Mouse (Mus musculus) ES-Bruce4 (cell line): ENCODE measurements around the gene Pam. TPM values are rescaled to one million over a fixed set of nuclear protein-coding genes. Genes with fewer than 3 reads are reported as not detected.

Experiments used
- H3K27ac ChIP-seq: 2 replicates; pipeline ENCODE4 v1.5.1; 2012; ENCODE audit warnings: low read length, inconsistent platforms; ENCODE audit not compliant: insufficient read depth
- H3K27me3 ChIP-seq: 2 replicates; pipeline ENCODE4 v1.6.1; 2012; ENCODE audit warnings: mild to moderate bottlenecking, low read length, inconsistent platforms; ENCODE audit not compliant: control insufficient read depth, poor library complexity, insufficient read depth, severe bottlenecking
- H3K36me3 ChIP-seq: 2 replicates; pipeline ENCODE4 v1.6.1; 2012; ENCODE audit warnings: inconsistent platforms, mild to moderate bottlenecking, low read length, moderate library complexity; ENCODE audit not compliant: control insufficient read depth, poor library complexity, insufficient read depth, severe bottlenecking
- H3K4me1 ChIP-seq: one replicate; pipeline ENCODE4 v1.8.1; 2011; ENCODE audit warnings: low read length; ENCODE audit not compliant: control insufficient read depth, insufficient read depth
- H3K4me3 ChIP-seq: 2 replicates; pipeline ENCODE4 v1.5.1; 2011; ENCODE audit warnings: low read depth, mild to moderate bottlenecking, low read length
- H3K9ac ChIP-seq: 2 replicates; pipeline ENCODE4 v1.6.1; 2012; ENCODE audit warnings: low read depth, mild to moderate bottlenecking, inconsistent platforms; ENCODE audit not compliant: poor library complexity, severe bottlenecking
- H3K9me3 ChIP-seq: replicated peaks from 2 replicates; pipeline ENCODE4 v1.6.1; 2012; ENCODE audit warnings: mild to moderate bottlenecking, low read length, inconsistent platforms; ENCODE audit not compliant: control insufficient read depth, poor library complexity, insufficient read depth, severe bottlenecking
- CTCF ChIP-seq: IDR thresholded peaks from one replicate; pipeline ENCODE4 v1.8.1; 2011; ENCODE audit warnings: low read depth, low read length
- EP300 ChIP-seq: IDR thresholded peaks from 2 replicates; pipeline ENCODE4 v1.6.1; 2011; ENCODE audit warnings: low read depth, low read length; ENCODE audit not compliant: insufficient read depth
- POLR2A ChIP-seq: IDR thresholded peaks from one replicate; pipeline ENCODE4 v1.8.1; 2011; ENCODE audit warnings: low read length; ENCODE audit not compliant: insufficient read depth
- polyA plus RNA-seq: library from polyadenylated mRNA; stranded (reverse); fragments of >200 nt; gene quantifications from 2 replicates; pipeline ENCODE4 v1.2.4, GENCODE M21; 2011; ENCODE audit warnings: low read depth; ENCODE audit not compliant: missing spikeins, insufficient read depth, insufficient read length

The Pam gene
- polyA plus RNA-seq, 1 experiment, result 17.8 TPM

DNA sequence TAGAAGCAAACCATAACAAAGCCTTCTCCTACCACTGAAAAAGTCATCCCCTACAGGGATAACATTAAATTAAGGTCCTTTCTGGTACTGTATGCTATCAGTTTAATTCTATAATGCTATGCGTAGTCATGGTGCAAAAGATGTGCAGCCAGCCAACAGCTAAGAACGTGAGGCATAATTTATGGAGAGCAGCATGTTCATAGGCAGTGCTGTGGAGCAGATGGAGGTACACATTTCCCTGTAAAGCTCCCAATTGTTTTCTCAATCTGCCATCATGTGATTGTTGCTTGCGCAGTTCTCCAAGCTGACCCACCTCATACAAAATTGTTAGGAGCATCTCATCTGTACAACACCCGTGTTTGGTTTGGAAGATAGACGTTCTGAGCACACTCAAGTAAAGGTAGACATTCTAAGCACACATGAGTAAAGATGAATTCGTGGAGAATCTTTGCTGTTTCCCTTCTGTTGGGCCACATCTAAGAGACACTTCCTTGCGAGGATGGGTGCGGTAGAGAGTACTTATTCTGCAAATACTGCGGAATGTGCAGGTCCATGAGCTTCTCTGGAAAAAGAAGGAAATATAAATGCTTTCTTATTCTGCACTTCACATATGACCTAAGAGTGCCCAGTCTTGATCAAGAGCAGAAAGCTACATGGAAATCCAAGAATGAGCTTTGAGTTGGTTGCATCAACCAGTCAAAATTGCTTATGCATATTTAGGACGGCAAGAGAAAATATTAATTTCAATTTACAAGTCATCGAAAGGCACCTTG, 2.7 kb upstream of the Pam start:
- Histone ChIP-seq H3K9me3 (no peaks in the 10 kb centered on the region; the same call in 1 of the 2 replicates), H3K27me3 (0 out of 2 replicates have a peak, but pooled peaks cover 1% of the 10 kb centered on the region), H3K9ac (no peak overlapping the region), H3K36me3 (no peaks in the 10 kb centered on the region), H3K27ac (no peak overlapping the region), H3K4me1 (no peaks in the 10 kb centered on the region), H3K4me3 (no peak overlapping the region)
- TF ChIP-seq POLR2A (no peak), CTCF (no peak), EP300 (no peak)

DNA sequence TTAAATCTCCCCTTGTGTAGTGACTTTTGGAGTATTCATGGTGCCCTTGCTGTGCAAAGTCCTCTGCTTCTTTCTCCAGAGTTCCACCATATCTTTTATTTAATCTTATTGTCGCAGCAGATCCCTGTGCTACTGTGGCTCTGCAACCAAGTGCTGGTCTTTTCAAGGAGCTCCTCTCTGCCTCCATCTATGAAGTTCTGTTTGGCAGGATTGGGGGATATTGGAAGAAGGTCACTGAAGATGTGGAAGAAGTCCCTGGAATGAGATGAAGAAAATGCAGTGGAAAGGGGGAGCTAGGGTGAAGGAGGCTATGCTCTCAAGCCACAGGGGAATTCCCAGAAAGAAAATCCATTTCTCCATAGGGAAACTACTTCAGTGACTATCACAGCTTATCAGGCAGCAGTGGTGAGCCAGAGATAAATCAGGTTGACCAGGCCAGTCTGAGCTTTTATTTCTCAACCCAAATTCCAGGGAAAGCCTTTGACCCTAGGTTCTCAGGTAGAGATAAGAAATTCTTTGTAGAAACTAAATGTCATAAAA, 1.0 kb upstream of the Pam start:
- no peak overlapping the region for H3K4me3 ChIP-seq
- no peak overlapping the region for H3K9ac ChIP-seq
- H3K9me3 ChIP-seq, result no peaks in the 10 kb centered on the region
- no peak overlapping the region for H3K27ac ChIP-seq
- no peaks in the 10 kb centered on the region for H3K36me3 ChIP-seq
- TF ChIP-seq EP300 (no peak), CTCF (no peak), POLR2A (no peak)
- H3K4me1 ChIP-seq, result no peaks in the 10 kb centered on the region
- H3K27me3 ChIP-seq, result 0 out of 2 replicates have a peak, but pooled peaks cover 1% of the 10 kb centered on the region

DNA sequence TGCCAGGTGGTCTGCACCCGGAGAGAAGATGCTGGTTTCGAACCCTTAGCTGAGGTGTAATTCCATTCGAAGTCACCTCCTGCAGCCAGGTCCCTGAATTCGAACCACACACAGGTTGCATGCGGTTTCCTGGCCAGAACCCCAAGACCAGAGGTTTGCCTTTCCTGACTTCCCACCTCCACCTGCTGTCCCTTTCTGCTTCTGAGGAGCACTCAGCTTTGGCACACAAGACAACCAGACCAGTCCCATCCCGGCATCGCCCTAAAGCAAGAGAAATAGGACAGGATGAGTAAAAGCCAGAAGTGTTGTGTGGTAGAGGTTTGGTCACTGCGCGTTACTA, 515 bp upstream of the Pam start:
- 0 out of 2 replicates have a peak, but pooled peaks cover 1% of the 10 kb centered on the region for H3K27me3 ChIP-seq
- peak overlapping the region; percentile 63 for H3K9ac ChIP-seq
- no peak overlapping the region for H3K27ac ChIP-seq
- no peaks in the 10 kb centered on the region for H3K4me1 ChIP-seq
- H3K9me3 ChIP-seq, result no peaks in the 10 kb centered on the region
- peak overlapping the region; percentile 85 for H3K4me3 ChIP-seq
- no peaks in the 10 kb centered on the region for H3K36me3 ChIP-seq
- no peak for TF ChIP-seq POLR2A
- no peak for TF ChIP-seq CTCF
- TF ChIP-seq EP300, result no peak

DNA sequence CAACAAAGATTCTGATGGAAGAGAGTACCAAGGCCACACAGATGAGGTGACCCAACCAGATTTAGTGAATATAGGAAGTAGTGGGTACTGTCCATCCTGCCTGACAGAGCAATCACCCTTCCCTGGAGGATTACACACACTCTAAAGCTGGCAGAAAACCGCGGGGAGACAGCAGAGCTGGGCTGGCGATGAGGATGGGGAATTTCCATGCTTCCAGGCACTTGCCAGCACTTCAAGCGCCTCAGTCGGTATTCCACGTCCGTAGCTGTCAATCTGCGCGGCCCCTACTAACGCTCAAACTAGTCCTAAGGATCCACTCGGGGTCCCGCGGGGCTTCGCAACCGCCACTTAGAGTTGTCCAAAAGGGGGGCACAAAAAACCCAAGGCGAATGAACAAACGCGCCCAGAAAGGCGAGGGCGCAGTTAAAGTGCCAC, 618 bp downstream of the Pam start:
- TF ChIP-seq EP300 (no peak), CTCF (no peak), POLR2A (no peak)
- H3K36me3 ChIP-seq, result no peaks in the 10 kb centered on the region
- H3K4me3 ChIP-seq, result peak overlapping the region; percentile 85
- 0 out of 2 replicates have a peak, but pooled peaks cover 1% of the 10 kb centered on the region for H3K27me3 ChIP-seq
- no peaks in the 10 kb centered on the region for H3K9me3 ChIP-seq
- H3K4me1 ChIP-seq, result no peaks in the 10 kb centered on the region
- H3K27ac ChIP-seq, result no peak overlapping the region
- H3K9ac ChIP-seq, result peak overlapping the region; percentile 63

DNA sequence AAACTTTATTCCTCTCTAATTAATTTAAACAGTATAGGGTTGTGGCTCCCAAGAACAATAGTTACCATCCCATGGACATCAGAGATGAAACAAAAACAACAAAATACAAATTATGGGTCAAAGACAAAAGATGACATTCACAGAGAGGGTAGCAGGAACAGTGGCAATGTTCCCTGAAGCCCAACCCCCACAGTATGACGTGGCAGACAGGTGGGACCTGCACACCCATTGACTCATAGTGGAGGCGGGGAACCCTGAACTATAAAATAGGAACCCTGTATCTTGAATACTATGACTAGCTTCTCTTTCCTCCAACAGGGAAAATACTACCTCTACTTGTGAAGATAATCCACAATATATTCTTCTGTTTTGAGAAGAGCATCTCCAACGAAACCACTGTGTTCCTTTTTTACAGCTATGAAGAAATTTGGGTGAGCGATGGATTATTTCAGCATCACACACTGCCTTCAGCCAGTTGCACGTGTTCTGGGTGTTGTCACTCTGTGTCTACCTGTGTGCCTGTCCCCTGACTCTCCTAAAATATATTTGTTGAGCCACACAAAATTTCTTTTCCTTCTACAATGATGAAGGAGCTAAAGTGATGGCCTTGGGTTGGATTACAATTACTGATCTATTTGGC, 6.0 kb downstream of the Pam start:
- Histone ChIP-seq H3K4me1 (peaks cover 2% of the 10 kb centered on the region), H3K9ac (no peak overlapping the region), H3K27ac (no peak overlapping the region), H3K9me3 (no peaks in the 10 kb centered on the region), H3K36me3 (no peaks in the 10 kb centered on the region), H3K27me3 (no peaks in the 10 kb centered on the region), H3K4me3 (no peak overlapping the region)
- TF ChIP-seq CTCF, result no peak

DNA sequence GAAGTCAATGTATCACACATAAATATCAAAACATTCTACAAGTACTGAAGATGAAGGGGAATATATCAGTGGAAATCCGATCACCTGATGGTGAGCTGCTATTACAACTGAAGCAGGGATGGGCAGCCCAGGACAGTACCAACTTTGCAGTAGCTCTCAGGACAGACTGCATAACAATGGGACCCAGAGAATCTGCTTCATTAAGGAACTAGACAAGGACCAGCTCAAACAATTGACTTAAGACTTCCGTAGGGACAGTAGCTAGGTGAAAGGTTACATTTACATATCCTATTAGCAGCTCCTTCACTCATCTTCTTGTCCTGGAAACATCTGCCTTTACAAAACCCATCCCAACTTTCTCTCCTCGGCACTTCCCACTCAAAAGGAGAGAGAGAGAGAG, 9.0 kb downstream of the Pam start:
- Histone ChIP-seq H3K27ac (no peak overlapping the region), H3K36me3 (no peaks in the 10 kb centered on the region), H3K9me3 (no peaks in the 10 kb centered on the region), H3K4me1 (peaks cover 2% of the 10 kb centered on the region), H3K4me3 (no peak overlapping the region), H3K9ac (no peak overlapping the region), H3K27me3 (no peaks in the 10 kb centered on the region)
- TF ChIP-seq CTCF, result no peak
- TF ChIP-seq POLR2A, result no peak
- no peak for TF ChIP-seq EP300
